Mouse (Mus musculus) hindbrain, embryonic 12.5 days (tissue): ENCODE data around the gene Sirt3. TPM values are rescaled to one million over a fixed set of nuclear protein-coding genes. Genes with fewer than 3 reads are reported as not detected.
A peak's percentile ranks its signal among the peaks of the same experiment; 100 is the strongest.
"Not testable (repeated sequence)": the region's sequence is repeated elsewhere in the genome, so short reads cannot be mapped to it uniquely, and the experiment has no call there.

Experiments
- ATAC-seq: fragments of 200-750 bp; cut with Nextera tagmentation; 2 replicates; pipeline ENCODE4 v1.8.0; 2017; ENCODE audit warnings: moderate TSS enrichment; ENCODE audit not compliant: low FRiP score
- H3K27ac ChIP-seq: fragments of 300-500 bp; sonication (generic); 2 replicates; pipeline ENCODE4 v1.5.1; 2016; ENCODE audit warnings: mild to moderate bottlenecking
- H3K27me3 ChIP-seq: fragments of 300-500 bp; sonication (generic); 2 replicates; pipeline ENCODE4 v1.6.1; 2016; ENCODE audit warnings: mild to moderate bottlenecking
- H3K36me3 ChIP-seq: fragments of 300-500 bp; sonication (generic); 2 replicates; pipeline ENCODE4 v1.6.1; 2016; ENCODE audit warnings: mild to moderate bottlenecking
- H3K4me1 ChIP-seq: fragments of 300-500 bp; sonication (generic); 2 replicates; pipeline ENCODE4 v1.6.1; 2016
- H3K4me2 ChIP-seq: fragments of 300-500 bp; sonication (generic); replicated peaks from 2 replicates; pipeline ENCODE4 v1.6.1; 2016; ENCODE audit warnings: mild to moderate bottlenecking
- H3K4me3 ChIP-seq: fragments of 300-500 bp; sonication (generic); 2 replicates; pipeline ENCODE4 v1.5.1; 2016; ENCODE audit warnings: mild to moderate bottlenecking
- H3K9ac ChIP-seq: fragments of 300-500 bp; sonication (generic); 2 replicates; pipeline ENCODE4 v1.6.1; 2016; ENCODE audit warnings: mild to moderate bottlenecking, moderate library complexity
- H3K9me3 ChIP-seq: fragments of 300-500 bp; sonication (generic); replicated peaks from 2 replicates; pipeline ENCODE4 v1.6.1; 2016; ENCODE audit warnings: mild to moderate bottlenecking
- WGBS: fragments of 180-500 bp; shearing (Covaris S2); methylation state at CpG from one replicate; pipeline ENCODE4 v1.1.7; 2016; 5-methylcytosine and 5-hydroxymethylcytosine counted together
- polyA plus RNA-seq: library from polyadenylated mRNA; unstranded; fragments of >200 nt; fragmentation: Nextera tagmentation; extraction: Ambion mirVana; gene quantifications from 2 replicates; pipeline ENCODE4 v1.2.1, GENCODE M21; 2016

Gene Sirt3
- polyA plus RNA-seq, 1 experiment from 2014 or later, result 27.1 TPM

DNA sequence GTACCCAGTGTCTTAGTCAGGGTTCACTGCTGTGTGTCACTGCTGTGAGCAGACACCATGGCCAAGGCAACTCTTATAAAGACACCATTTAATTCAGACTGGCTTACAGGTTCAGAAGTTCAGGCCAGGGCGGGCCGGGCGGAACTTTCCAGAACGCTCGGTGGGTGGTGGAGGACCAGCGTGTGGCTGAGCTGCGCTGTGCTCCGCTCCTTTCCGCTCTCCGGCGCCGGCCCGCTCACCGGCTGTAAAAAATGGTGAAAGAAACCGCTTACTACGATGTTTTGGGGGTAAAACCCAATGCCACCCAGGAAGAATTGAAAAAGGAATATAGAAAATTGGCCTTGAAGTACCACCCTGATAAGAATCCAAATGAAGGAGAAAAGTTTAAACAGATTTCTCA, 8.5 kb upstream of the Sirt3 start:
- H3K4me2 ChIP-seq, ATAC-seq, H3K27ac ChIP-seq, H3K9me3 ChIP-seq, H3K4me3 ChIP-seq, H3K9ac ChIP-seq, H3K4me1 ChIP-seq, H3K27me3 ChIP-seq: not testable (repeated sequence)
- WGBS, result 96% methylated on average over 16 of the region's 16 CpGs
- peaks cover 77% of the 10 kb centered on the region for H3K36me3 ChIP-seq

DNA sequence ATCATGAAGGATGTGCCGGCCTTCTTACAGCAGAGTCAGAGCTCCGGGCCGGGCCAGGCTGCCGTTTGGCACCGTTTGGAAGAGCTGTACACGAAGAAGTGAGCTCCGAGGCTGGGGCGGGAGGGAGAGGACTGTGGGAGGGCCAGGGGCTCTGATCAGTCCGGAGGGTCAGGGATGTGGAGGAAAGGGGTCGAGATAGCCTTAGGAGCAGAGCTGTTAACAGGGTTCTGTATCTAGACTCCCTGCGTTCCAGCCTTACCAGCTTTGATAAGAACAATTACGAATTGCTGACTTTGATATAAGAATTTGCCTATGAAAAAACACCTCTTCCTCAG, 327 bp upstream of the Sirt3 start:
- peak; percentile 76 for ATAC-seq
- peaks cover 16% of the 10 kb centered on the region for H3K4me1 ChIP-seq
- peak overlapping the region; percentile 69 for H3K4me2 ChIP-seq
- under 1% methylated on average over 12 of the region's 12 CpGs for WGBS
- peak overlapping the region; percentile 79; the same call in 1 of the 2 replicates for H3K27ac ChIP-seq
- peaks cover 24% of the 10 kb centered on the region for H3K36me3 ChIP-seq
- H3K9me3 ChIP-seq, result no peaks in the 10 kb centered on the region
- H3K4me3 ChIP-seq, result peak overlapping the region; percentile 76
- H3K27me3 ChIP-seq, result no peaks in the 10 kb centered on the region
- peak overlapping the region; percentile 84 for H3K9ac ChIP-seq

DNA sequence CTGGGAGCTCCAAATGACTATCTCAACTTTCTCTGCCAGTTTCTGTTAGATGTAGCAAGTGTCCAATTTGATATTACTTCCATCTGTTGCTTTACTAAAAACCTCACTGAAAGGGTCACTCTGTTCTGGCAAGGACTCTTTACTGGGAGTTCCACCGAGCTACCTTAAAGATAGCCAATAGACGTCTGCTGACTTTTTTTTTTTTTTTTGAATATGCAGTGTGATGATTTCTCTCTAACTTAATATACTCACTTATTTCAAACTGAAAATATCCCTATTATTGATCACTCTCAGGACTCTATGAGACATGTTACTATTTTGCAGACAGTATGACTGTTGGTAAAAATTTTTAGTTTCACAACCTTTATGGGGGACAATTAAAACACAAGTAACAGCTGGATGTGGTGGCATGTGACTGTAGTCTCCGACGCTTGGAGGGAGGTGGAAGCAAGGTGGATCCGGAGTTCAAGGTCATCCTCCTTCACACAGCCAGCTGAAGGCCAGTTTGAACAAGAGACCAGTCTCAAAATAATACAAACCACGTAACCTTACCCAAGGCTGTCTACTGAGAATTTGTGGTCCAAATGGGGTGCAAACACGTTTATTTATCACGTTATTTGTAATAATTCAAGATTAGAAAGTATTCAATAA, 1.1 kb downstream of the Sirt3 start:
- Histone ChIP-seq H3K4me3 (peak overlapping the region; percentile 76), H3K4me2 (peak overlapping the region; percentile 69), H3K27ac (no peak overlapping the region), H3K27me3 (no peaks in the 10 kb centered on the region), H3K36me3 (peaks cover 12% of the 10 kb centered on the region; the same call in 1 of the 2 replicates), H3K9me3 (no peaks in the 10 kb centered on the region), H3K9ac (peak overlapping the region; percentile 84), H3K4me1 (peaks cover 16% of the 10 kb centered on the region)
- no peak for ATAC-seq
- whole genome bisulfite sequencing, result 27% methylated on average over 8 of the region's 8 CpGs

DNA sequence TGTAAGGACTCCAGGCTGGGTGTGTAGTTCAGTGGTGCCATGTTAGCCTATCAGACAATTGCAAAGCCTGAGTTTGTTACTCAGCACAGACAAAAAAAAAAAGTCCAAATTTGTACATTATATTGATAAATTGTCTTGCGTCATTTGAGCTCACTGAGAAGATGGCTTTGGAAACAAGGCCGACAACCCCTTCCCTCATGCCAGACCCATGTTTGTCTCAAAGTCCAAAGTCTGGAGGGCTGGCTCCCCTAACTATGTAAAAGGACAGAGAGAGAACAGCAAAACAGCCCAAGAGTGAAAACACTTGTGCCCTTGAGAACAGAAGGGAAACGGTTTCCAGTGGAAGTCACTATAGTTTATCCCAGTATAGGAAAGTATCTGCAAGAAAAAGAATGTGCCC, 1.7 kb downstream of the Sirt3 start:
- Histone ChIP-seq H3K27me3 (no peaks in the 10 kb centered on the region), H3K4me3 (no peak overlapping the region), H3K4me1 (peaks cover 16% of the 10 kb centered on the region), H3K27ac (no peak overlapping the region), H3K36me3 (0 out of 2 replicates have a peak, but pooled peaks cover 7% of the 10 kb centered on the region), H3K9me3 (no peaks in the 10 kb centered on the region), H3K4me2 (no peak overlapping the region), H3K9ac (no peak overlapping the region)
- 89% methylated on average over 3 of the region's 3 CpGs for WGBS
- no peak for ATAC-seq

DNA sequence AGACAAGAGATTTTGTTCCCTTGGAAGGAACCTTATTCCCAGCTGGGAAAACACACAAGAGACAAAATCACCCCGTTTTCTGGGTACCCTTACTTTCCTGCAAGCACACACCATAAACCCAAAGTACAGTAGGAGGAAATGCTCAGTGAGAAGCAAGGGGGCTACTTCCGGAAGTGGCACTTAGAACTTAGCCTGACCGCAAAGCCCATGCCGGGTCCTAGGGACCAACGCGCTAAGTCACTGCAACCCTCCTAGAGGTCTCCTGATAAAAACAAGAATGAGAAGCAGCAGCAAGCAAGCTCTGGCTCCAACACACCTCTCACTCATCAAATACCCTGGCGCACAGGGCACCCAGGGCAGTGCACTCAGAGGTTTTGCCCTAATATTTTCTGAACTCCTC, 2.8 kb downstream of the Sirt3 start:
- Histone ChIP-seq H3K9me3 (no peaks in the 10 kb centered on the region), H3K4me3 (no peak overlapping the region), H3K27me3 (no peaks in the 10 kb centered on the region), H3K4me1 (peaks cover 16% of the 10 kb centered on the region), H3K36me3 (peaks cover 11% of the 10 kb centered on the region; the same call in 1 of the 2 replicates), H3K27ac (no peak overlapping the region), H3K9ac (no peak overlapping the region), H3K4me2 (no peak overlapping the region)
- ATAC-seq, result no peak
- 91% methylated on average over 7 of the region's 7 CpGs for WGBS

DNA sequence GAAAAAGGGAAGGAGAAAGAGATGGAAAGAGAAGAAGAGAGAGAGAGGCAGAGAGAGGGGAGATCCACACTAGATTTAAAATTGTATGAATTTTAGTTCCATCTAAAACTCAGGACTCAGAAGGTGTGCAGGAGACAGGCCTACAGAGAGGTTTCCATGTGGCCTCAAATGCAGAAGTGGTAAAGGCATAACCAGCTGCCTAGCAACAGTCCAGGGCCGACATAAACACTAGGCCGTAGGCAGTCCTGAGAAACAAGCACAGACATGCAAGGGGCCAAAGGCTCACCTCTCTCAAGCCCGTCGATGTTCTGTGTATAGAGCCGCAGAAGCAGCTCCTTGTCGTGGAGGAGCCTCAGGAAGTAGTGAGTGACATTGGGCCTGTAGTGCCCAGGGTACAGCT, 4.7 kb downstream of the Sirt3 start:
- Histone ChIP-seq H3K4me1 (peaks cover 6% of the 10 kb centered on the region), H3K4me2 (no peak overlapping the region), H3K9me3 (no peaks in the 10 kb centered on the region), H3K9ac (no peak overlapping the region), H3K4me3 (no peak overlapping the region), H3K36me3 (peaks cover 18% of the 10 kb centered on the region), H3K27me3 (no peaks in the 10 kb centered on the region), H3K27ac (no peak overlapping the region)
- no peak for ATAC-seq
- WGBS, result 83% methylated on average over 6 of the region's 6 CpGs

DNA sequence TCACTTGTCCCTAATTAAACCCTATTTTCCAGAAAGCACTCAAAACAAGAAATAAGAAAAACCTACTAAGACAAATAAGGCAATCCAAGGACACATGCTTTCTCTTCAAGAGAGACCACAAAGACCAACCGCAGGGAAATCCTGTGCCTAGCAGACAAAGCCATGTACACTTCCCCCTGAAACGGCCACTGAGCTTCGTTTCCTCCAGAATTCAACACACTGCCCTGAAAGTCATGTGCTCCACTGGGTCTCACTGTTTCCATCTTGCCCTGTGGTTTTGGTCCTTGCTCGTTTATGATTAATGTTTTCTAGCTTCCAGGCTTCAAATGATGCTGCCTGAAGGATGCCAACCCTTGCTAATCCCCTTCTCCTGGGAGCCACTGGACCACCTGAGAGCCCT, 7.9 kb downstream of the Sirt3 start:
- no peaks in the 10 kb centered on the region for H3K9me3 ChIP-seq
- WGBS, result 95% methylated on average over 4 of the region's 4 CpGs
- H3K36me3 ChIP-seq, result peaks cover 24% of the 10 kb centered on the region
- H3K4me3 ChIP-seq, result no peak overlapping the region
- H3K27ac ChIP-seq, result no peak overlapping the region
- ATAC-seq, result no peak
- no peaks in the 10 kb centered on the region for H3K4me1 ChIP-seq
- H3K9ac ChIP-seq, result no peak overlapping the region
- H3K27me3 ChIP-seq, result no peaks in the 10 kb centered on the region
- H3K4me2 ChIP-seq, result no peak overlapping the region

DNA sequence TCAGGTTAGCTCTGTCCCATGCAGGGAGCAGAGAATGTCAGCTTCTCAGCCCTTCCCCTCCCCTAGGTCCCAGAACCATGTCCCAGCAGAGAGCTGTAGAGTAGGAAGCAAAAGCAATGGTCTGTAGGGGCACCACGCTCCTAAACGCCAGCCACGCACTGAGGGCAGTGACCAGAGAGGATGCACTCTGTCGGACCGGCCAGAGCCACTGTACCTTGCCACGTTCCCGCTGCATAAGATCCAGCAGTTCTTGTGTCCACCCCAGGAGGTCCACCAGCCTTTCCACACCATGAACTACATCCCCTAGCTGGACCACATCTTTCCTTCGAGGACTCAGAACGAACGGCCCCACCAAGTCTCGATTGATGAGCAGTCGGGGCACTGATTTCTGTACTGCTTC, 17.3 kb downstream of the Sirt3 start:
- Histone ChIP-seq H3K4me3 (no peak overlapping the region), H3K9me3 (no peaks in the 10 kb centered on the region), H3K4me1 (peaks cover under 1% of the 10 kb centered on the region; the same call in 1 of the 2 replicates), H3K27ac (no peak overlapping the region), H3K36me3 (peaks cover 61% of the 10 kb centered on the region), H3K9ac (no peak overlapping the region), H3K4me2 (no peak overlapping the region), H3K27me3 (no peaks in the 10 kb centered on the region)
- 90% methylated on average over 12 of the region's 12 CpGs for WGBS
- no peak for ATAC-seq

DNA sequence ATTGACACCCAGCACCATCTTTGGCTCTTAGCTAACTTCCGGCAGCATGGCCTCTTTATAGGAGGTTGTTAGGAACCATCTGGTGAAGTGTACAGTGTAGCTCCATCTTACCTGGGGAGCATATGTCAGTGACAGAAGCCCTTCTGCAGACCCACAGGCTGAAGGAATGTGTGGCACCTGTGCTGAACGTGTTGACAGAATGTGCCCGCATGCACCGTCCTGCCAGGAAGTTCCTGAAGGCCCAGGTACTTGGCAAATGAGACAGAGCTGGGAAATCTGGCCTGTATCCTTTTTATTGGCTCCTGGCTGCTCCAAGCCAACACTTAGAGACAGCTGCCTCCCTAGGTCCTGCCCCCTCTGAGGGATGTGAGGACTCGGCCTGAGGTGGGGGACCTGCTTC, 21.4 kb downstream of the Sirt3 start:
- Histone ChIP-seq H3K36me3 (peaks cover 63% of the 10 kb centered on the region), H3K9ac (no peak overlapping the region)
- no peak for ATAC-seq

DNA sequence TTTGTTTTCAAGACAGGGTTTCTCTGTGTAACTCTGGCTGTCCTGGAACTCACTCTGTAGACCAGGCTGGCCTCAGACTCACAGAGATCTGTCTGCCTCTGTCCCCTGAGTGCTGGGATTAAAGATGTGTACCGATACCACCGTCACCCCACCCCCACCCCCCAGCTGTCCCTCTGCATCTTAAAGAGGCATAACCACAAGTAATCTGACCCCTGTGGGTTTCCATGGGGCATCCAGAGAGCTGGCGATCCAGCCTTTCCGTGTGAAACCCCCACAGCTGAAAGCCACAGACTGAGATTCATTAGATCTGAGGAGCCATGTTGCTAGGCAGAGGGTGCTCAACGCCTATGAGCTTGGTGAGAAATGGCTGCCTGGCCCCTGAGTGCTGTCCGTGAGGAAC, 22.1 kb downstream of the Sirt3 start:
- Histone ChIP-seq H3K4me1 (peaks cover 29% of the 10 kb centered on the region), H3K4me3 (no peak overlapping the region), H3K9me3 (no peaks in the 10 kb centered on the region), H3K36me3 (peaks cover 63% of the 10 kb centered on the region), H3K27ac (no peak overlapping the region), H3K9ac (no peak overlapping the region), H3K27me3 (no peaks in the 10 kb centered on the region), H3K4me2 (no peak overlapping the region)
- WGBS, result 68% methylated on average over 6 of the region's 6 CpGs
- ATAC-seq, result no peak

More for the DNA sequence above, 21.4 kb downstream of the Sirt3 start:
- Histone ChIP-seq H3K4me2 (no peak overlapping the region), H3K27me3 (no peaks in the 10 kb centered on the region), H3K4me1 (peaks cover 22% of the 10 kb centered on the region), H3K9me3 (no peaks in the 10 kb centered on the region), H3K4me3 (no peak overlapping the region), H3K27ac (no peak overlapping the region)
- 92% methylated on average over 5 of the region's 5 CpGs for WGBS

DNA sequence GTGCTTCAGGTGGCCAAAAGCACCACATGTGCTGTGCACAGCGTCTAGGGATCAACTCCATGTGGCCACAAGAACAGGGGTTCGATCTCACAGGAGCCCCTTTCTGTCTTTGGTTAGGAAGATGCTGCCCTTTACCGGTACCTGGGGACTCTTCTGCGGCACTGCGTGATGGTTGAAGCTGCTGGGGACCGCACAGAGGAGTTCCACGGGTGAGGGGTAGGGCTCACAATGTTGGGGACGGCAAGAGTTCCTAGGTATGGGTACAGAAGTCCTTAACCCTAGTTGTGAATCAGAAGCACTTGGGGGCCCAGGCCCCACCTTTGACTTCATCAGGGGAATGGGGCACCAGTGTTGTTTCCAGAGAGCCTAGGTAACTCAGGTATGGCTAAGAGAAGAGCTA, 23.4 kb downstream of the Sirt3 start:
- Histone ChIP-seq H3K9ac (peak overlapping the region; percentile 95), H3K4me2 (peak overlapping the region; percentile 99), H3K4me3 (peak overlapping the region; percentile 75), H3K4me1 (peaks cover 31% of the 10 kb centered on the region), H3K36me3 (peaks cover 63% of the 10 kb centered on the region), H3K9me3 (no peaks in the 10 kb centered on the region), H3K27me3 (no peaks in the 10 kb centered on the region), H3K27ac (no peak overlapping the region)
- 96% methylated on average over 8 of the region's 8 CpGs for WGBS
- no peak for ATAC-seq

DNA sequence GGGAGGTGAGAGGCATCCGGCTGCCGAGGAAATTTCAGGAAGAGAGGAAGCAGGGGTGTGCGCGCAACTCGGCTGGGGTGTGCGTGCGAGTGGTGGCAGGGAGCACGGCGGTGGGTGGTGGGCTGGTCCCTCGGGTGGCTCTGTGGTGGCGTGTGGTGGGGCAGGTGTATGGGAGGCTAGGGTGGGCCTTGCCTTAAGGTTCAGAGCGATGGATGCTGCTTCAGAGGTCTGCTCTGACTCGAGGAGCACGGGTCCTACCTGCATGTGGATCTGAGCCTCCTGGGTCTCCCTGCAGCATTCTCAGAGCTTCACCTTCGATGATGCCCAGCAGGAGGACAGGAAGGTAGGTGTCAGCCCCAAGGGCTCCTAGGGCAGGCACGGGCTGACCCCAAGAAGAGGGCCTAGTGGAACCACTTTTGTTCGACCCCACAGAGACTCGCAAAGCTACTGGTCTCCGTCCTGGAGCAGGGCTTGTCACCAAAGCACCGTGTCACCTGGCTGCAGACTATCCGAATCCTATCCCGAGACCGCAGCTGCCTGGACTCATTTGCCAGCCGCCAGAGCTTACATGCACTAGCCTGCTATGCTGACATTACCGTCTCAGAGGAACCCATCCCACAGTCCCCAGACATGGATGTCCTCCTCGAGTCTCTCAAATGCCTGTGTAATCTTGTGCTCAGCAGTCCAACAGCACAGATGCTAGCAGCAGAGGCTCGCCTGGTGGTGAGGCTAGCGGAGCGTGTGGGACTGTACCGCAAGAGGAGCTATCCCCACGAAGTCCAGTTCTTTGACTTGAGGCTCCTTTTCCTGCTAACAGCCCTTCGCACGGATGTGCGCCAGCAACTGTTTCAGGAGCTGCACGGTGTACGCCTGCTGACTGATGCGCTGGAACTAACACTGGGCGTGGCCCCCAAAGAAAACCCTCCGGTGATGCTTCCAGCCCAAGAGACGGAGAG, 24.3 kb downstream of the Sirt3 start, which contains the start of gene Bet1l:
TSS of gene Bet1l (minus strand) at position 28 of the 956 bp plus-strand sequence.
- peak within 1 kb of the TSS; percentile 99 for H3K4me2 ChIP-seq
- WGBS, result 37% methylated on average over 40 of the region's 40 CpGs
- H3K9me3 ChIP-seq, result no peaks in the 10 kb centered on the region
- peaks cover 31% of the 10 kb centered on the region for H3K4me1 ChIP-seq
- peak within 1 kb of the TSS; percentile 90 for H3K27ac ChIP-seq
- H3K36me3 ChIP-seq, result peaks cover 63% of the 10 kb centered on the region
- peak within 1 kb of the TSS; percentile 95 for H3K9ac ChIP-seq
- H3K4me3 ChIP-seq, result peak within 1 kb of the TSS; percentile 75
- peak; percentile 62 for ATAC-seq
- no peaks in the 10 kb centered on the region for H3K27me3 ChIP-seq
